Mouse (Mus musculus): Measurements from ENCODE around the gene Bysl. TPM values are rescaled to one million over a fixed set of nuclear protein-coding genes. Genes with fewer than 3 reads are reported as not detected.

Bysl gene
- polyA plus RNA-seq, 1 experiment = 25.7 TPM

DNA sequence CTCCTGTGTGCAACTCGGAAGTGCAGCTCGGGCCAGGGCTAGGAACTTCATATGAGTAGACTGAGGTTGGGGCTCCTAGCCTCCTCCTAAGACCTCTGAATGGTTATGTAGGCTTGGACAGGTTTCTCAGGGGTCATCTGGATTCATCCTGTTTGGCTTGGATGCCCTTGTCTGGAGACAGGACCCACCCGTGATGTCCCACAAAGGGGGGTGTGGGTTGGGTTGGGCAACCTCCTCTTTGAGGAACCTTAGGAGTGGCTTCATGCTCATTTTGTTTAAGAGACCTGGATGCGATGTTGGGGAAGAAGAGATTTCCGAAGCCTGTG, 14.5 kb downstream of the Bysl start:
- H3K9ac ChIP-seq (ENCODE audit: low read depth, poor library complexity, severe bottlenecking) = peak overlapping the region; percentile 83
- H3K36me3 ChIP-seq (ENCODE audit: control insufficient read depth, insufficient read depth, low read length, poor library complexity, severe bottlenecking) = peaks cover 20% of the 10 kb centered on the region
- H3K27me3 ChIP-seq (ENCODE audit: control insufficient read depth, insufficient read depth, low read length, poor library complexity, severe bottlenecking) = no peaks in the 10 kb centered on the region
- H3K4me1 ChIP-seq (ENCODE audit: control insufficient read depth, insufficient read depth, low read length) = peaks cover 4% of the 10 kb centered on the region
- H3K27ac ChIP-seq (ENCODE audit: insufficient read depth, low read length) = peak overlapping the region; percentile 69
- no peak overlapping the region for H3K4me3 ChIP-seq (ENCODE audit: low read depth, low read length)
- TF ChIP-seq EP300 (IDR thresholded peaks at IDR 0.05; ENCODE audit: insufficient read depth, low read depth, low read length) = no peak
- TF ChIP-seq CTCF (IDR thresholded peaks at IDR 0.05; ENCODE audit: low read depth, low read length) = no peak
- H3K9me3 ChIP-seq (replicated peaks; ENCODE audit: control insufficient read depth, insufficient read depth, low read length, poor library complexity, severe bottlenecking) = no peaks in the 10 kb centered on the region

DNA sequence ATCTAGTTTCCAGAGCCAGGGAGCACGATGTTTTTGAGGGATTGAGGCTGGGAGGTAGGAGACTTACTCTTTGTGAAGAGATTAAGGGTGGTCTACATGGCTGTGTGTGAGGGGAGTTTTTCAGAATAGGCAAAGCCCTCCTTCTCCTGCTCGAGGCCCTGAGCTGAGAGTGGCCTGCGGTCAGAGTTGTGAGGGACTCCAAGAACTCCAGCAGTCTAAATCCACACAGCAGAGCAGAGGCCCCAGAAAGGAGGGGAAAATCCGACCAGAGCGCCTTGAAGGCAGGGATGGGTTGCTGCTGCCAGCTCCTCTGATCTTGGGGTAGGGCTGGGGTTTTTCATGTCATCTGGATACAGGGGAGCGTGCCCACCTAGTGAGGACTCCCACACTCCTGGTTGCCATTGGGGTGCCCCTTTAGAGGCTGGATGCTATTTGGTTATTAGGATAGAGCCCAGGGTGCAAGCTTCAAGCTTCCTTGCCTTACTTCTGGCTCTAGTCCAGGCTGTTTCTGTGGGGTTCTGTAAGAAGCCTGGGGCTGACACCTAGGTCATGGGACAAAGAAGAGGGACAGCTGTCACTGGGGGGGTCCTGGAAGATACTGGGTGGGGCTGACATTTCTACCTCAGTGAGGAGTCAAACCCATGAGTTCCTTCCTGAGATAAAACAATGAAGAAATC, 15.0 kb downstream of the Bysl start:
- TF ChIP-seq CTCF (IDR thresholded peaks at IDR 0.05; ENCODE audit: low read depth, low read length) (no peak), POLR2A (IDR thresholded peaks at IDR 0.05; ENCODE audit: insufficient read depth, low read length) (no peak), EP300 (IDR thresholded peaks at IDR 0.05; ENCODE audit: insufficient read depth, low read depth, low read length) (no peak)
- peak overlapping the region; percentile 83 for H3K9ac ChIP-seq (ENCODE audit: low read depth, poor library complexity, severe bottlenecking)
- no peaks in the 10 kb centered on the region for H3K9me3 ChIP-seq (replicated peaks; ENCODE audit: control insufficient read depth, insufficient read depth, low read length, poor library complexity, severe bottlenecking)
- no peaks in the 10 kb centered on the region for H3K27me3 ChIP-seq (ENCODE audit: control insufficient read depth, insufficient read depth, low read length, poor library complexity, severe bottlenecking)
- peaks cover 14% of the 10 kb centered on the region for H3K36me3 ChIP-seq (ENCODE audit: control insufficient read depth, insufficient read depth, low read length, poor library complexity, severe bottlenecking)
- H3K4me1 ChIP-seq (ENCODE audit: control insufficient read depth, insufficient read depth, low read length) = peaks cover 4% of the 10 kb centered on the region
- no peak overlapping the region for H3K4me3 ChIP-seq (ENCODE audit: low read depth, low read length)
- peak overlapping the region; percentile 69 for H3K27ac ChIP-seq (ENCODE audit: insufficient read depth, low read length)

DNA sequence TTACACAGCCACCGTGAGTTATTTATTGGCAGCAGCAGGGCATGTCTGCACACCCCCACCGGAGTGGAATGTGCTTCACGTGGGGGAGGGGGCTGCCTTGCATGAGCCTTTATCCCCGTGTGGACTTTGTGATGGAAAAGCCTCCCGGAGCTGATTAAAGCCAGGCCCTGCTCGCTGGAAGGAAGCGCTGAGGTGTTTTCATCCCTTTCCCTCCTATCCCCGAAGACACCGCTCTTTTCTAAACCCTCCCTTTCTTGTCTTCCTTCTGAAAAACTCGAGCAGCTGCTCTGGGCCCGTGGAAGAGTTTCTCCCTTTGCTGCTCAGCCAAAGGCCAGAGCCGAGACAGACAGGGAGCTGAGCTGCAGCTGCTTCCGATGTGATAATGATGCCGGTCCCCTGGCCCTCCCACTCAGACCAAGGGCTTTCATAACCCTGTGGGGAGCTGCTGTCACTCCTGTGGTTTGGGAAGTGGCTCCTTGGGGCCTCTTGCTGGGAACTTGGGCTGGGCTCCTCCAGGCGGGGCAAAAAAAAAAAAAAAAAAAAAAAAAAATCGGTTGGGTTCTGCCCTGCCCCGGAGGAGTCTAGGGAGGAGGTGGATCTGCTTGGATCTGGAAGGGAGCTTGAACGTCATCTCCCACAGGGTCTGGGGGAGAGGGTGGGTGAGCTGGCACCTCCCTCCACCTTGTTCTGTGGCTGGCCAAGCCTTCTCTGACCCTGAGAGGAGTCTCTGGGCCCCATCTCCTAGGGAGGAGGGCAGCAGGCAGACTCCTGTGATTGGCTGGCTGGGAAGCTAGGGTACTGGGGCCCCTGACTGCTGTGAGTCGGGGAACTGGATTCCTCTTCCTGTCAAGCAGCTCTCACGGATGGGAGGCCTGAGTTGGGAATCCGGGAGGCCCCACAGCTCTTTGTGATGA, 15.8 kb downstream of the Bysl start:
- Histone ChIP-seq H3K4me3 (ENCODE audit: low read depth, low read length) (peak overlapping the region; percentile 69), H3K36me3 (ENCODE audit: control insufficient read depth, insufficient read depth, low read length, poor library complexity, severe bottlenecking) (peaks cover 12% of the 10 kb centered on the region; the same call in 1 of the 2 replicates), H3K9me3 (replicated peaks; ENCODE audit: control insufficient read depth, insufficient read depth, low read length, poor library complexity, severe bottlenecking) (no peaks in the 10 kb centered on the region), H3K27ac (ENCODE audit: insufficient read depth, low read length) (peak overlapping the region; percentile 69), H3K27me3 (ENCODE audit: control insufficient read depth, insufficient read depth, low read length, poor library complexity, severe bottlenecking) (no peaks in the 10 kb centered on the region), H3K9ac (ENCODE audit: low read depth, poor library complexity, severe bottlenecking) (peak overlapping the region; percentile 83), H3K4me1 (ENCODE audit: control insufficient read depth, insufficient read depth, low read length) (peaks cover 4% of the 10 kb centered on the region)
- TF ChIP-seq EP300 (IDR thresholded peaks at IDR 0.05; ENCODE audit: insufficient read depth, low read depth, low read length) (no peak; the same call in 1 of the 2 replicates), POLR2A (IDR thresholded peaks at IDR 0.05; ENCODE audit: insufficient read depth, low read length) (no peak), CTCF (IDR thresholded peaks at IDR 0.05; ENCODE audit: low read depth, low read length) (no peak)

DNA sequence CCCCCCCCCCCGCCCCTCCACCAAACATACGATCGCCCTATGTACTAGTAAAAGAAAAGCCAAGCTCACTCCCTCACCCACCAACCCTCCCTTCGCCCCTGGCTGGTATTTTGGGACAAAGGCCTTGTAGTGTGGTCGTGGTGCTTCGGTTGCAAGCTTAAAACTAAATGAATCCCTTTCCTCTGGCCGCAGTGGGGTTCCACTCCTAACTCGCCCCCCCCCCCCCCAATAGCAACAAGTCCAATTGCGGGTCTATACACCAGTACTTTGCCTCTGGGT, 16.4 kb downstream of the Bysl start:
- TF ChIP-seq POLR2A (IDR thresholded peaks at IDR 0.05; ENCODE audit: insufficient read depth, low read length) = no peak
- TF ChIP-seq EP300 (IDR thresholded peaks at IDR 0.05; ENCODE audit: insufficient read depth, low read depth, low read length) = no peak
- no peak for TF ChIP-seq CTCF (IDR thresholded peaks at IDR 0.05; ENCODE audit: low read depth, low read length)
- Histone ChIP-seq H3K4me3 (ENCODE audit: low read depth, low read length) (peak overlapping the region; percentile 69), H3K27me3 (ENCODE audit: control insufficient read depth, insufficient read depth, low read length, poor library complexity, severe bottlenecking) (no peaks in the 10 kb centered on the region), H3K9me3 (replicated peaks; ENCODE audit: control insufficient read depth, insufficient read depth, low read length, poor library complexity, severe bottlenecking) (no peaks in the 10 kb centered on the region), H3K9ac (ENCODE audit: low read depth, poor library complexity, severe bottlenecking) (peak overlapping the region; percentile 83), H3K4me1 (ENCODE audit: control insufficient read depth, insufficient read depth, low read length) (peaks cover 4% of the 10 kb centered on the region), H3K27ac (ENCODE audit: insufficient read depth, low read length) (peak overlapping the region; percentile 69), H3K36me3 (ENCODE audit: control insufficient read depth, insufficient read depth, low read length, poor library complexity, severe bottlenecking) (peaks cover 12% of the 10 kb centered on the region; the same call in 1 of the 2 replicates)

DNA sequence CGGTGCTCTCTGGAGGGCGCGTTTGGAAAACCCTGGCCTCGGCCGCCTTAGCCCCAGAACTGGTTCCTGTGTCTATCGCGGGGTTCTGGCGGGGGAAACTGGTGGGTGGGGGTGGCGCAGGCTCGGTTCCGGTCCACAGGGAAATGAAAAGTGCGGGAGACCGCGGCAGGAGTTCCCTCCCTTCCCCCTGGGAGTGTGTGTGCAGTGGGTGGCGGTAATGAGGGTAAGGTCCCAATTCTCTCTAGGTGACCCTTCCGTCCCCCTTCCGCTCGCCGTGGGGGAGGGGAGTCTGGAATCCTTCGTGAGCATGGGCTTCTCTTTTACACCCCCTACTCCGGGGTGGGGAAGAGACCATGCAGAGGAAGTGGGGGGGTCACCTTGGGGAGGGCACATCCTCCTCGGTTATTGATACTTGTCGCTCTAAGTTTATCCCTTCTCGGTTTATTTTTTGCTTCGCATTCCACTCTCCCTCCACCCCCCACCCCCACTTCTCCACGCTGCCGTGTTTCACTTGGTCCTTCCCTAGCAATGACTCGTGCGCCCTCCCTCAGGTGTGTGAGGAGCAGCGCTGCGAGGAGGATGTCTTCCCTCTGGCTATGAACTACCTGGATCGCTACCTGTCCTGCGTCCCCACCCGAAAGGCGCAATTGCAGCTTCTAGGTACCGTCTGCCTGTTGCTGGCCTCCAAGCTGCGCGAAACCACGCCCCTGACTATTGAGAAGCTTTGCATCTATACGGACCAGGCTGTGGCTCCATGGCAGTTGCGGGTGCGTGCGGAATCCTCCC, 16.9 kb downstream of the Bysl start:
- Histone ChIP-seq H3K27me3 (ENCODE audit: control insufficient read depth, insufficient read depth, low read length, poor library complexity, severe bottlenecking) (no peaks in the 10 kb centered on the region), H3K36me3 (ENCODE audit: control insufficient read depth, insufficient read depth, low read length, poor library complexity, severe bottlenecking) (peaks cover 12% of the 10 kb centered on the region; the same call in 1 of the 2 replicates), H3K9ac (ENCODE audit: low read depth, poor library complexity, severe bottlenecking) (peak overlapping the region; percentile 83), H3K9me3 (replicated peaks; ENCODE audit: control insufficient read depth, insufficient read depth, low read length, poor library complexity, severe bottlenecking) (no peaks in the 10 kb centered on the region), H3K27ac (ENCODE audit: insufficient read depth, low read length) (peak overlapping the region; percentile 7), H3K4me3 (ENCODE audit: low read depth, low read length) (peak overlapping the region; percentile 69), H3K4me1 (ENCODE audit: control insufficient read depth, insufficient read depth, low read length) (peaks cover 5% of the 10 kb centered on the region)
- TF ChIP-seq EP300 (IDR thresholded peaks at IDR 0.05; ENCODE audit: insufficient read depth, low read depth, low read length) = 0 out of 2 replicates have a peak, but pooled peaks have one; percentile 32
- TF ChIP-seq CTCF (IDR thresholded peaks at IDR 0.05; ENCODE audit: low read depth, low read length) = no peak

Measured in ES-Bruce4 (cell line).